28 mouse cellular contexts compared by ENCODE assay signal in the genomic region with DNA sequence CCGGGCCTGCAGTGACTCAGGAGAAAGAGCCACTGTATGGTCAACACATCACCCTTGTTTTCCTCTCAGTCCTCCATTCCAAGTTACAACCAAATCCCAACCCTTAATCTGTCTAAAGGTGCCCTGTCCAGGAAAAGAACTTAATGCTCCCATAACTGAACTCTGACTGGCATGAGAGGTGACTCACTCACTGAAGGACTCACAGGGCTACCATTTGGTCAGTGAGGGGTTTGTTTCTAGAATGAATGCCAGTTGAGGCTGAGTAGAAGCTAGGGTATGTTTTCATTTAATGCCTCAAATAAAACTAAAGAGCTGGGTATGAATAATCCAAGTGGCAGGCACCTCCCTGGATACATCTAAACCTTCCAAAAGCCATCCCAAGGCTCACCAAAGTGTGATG.
"Had no signal": no experiment of that assay in that cellular context is flagged by ENCODE, and none has a peak within 500 bp of the region (broad histone marks: within the 10 kb centered on the region; RNA-seq: fewer than 3 reads in every experiment).

No protein-coding gene starts in this region.

- H3K27ac ChIP-seq: heart, embryonic 13.5 days; heart, embryonic 15.5 days; hindbrain, embryonic 13.5 days; hindbrain, embryonic 15.5 days; hindbrain, postnatal 0 days; kidney, embryonic 15.5 days; kidney, postnatal 0 days; limb, embryonic 10.5 days; limb, embryonic 12.5 days; liver, embryonic 13.5 days; liver, embryonic 15.5 days had no signal

- H3K4me2 ChIP-seq: heart, embryonic 11.5 days; heart, embryonic 13.5 days; heart, embryonic 15.5 days; hindbrain, embryonic 13.5 days; hindbrain, embryonic 15.5 days; kidney, embryonic 15.5 days; limb, embryonic 12.5 days; liver, embryonic 11.5 days; liver, embryonic 13.5 days; liver, embryonic 15.5 days had no signal

- H3K9ac ChIP-seq: heart, embryonic 13.5 days; heart, embryonic 15.5 days; hindbrain, embryonic 13.5 days; hindbrain, embryonic 15.5 days; kidney, embryonic 15.5 days; limb, embryonic 12.5 days; liver, embryonic 13.5 days; liver, embryonic 15.5 days; liver, postnatal 0 days had no signal

- DNase-seq: gastrocnemius, postnatal 14 days; gastrocnemius, postnatal 36 days; heart, adult 18-20 months; heart, postnatal 14 days; heart, postnatal 36 days; kidney, adult 11 months; kidney, adult 2 months; kidney, adult 9 months; kidney, postnatal 14 days; kidney, postnatal 36 days; layer of hippocampus, adult 9-11 months; layer of hippocampus, postnatal 36 days; liver; liver, embryonic 13.5 days; liver, postnatal 0 days had no signal

- ATAC-seq: hindbrain, postnatal 0 days; intestine, embryonic 16.5 days; liver, postnatal 0 days had no signal

- H3K4me3 ChIP-seq: heart, embryonic 13.5 days; heart, embryonic 15.5 days; hindbrain, embryonic 13.5 days; hindbrain, embryonic 15.5 days; kidney, embryonic 15.5 days; limb, embryonic 10.5 days; limb, embryonic 12.5 days; liver, embryonic 13.5 days; liver, embryonic 15.5 days had no signal

- H3K9me3 ChIP-seq: heart, embryonic 15.5 days; liver, embryonic 15.5 days had no signal

- H3K4me1 ChIP-seq: heart, embryonic 15.5 days; hindbrain, embryonic 13.5 days; hindbrain, embryonic 15.5 days; liver, embryonic 15.5 days had no signal

- H3K36me3 ChIP-seq: heart, embryonic 15.5 days; hindbrain, embryonic 15.5 days; limb, embryonic 10.5 days; limb, embryonic 12.5 days; liver, embryonic 13.5 days; liver, embryonic 15.5 days had no signal

- H3K27me3 ChIP-seq: heart, embryonic 13.5 days; heart, embryonic 15.5 days; hindbrain, embryonic 13.5 days; hindbrain, embryonic 15.5 days; kidney, embryonic 15.5 days; limb, embryonic 12.5 days; liver, embryonic 13.5 days; liver, embryonic 15.5 days had no signal
